Mouse (Mus musculus): ENCODE measurements at regions not wholly inside any gene's neighbourhood (a gene's known extent, or its start where the extent isn't known, plus 50 kb on each side); places are given as distances from the start of the nearest gene placed in this dataset.

DNA sequence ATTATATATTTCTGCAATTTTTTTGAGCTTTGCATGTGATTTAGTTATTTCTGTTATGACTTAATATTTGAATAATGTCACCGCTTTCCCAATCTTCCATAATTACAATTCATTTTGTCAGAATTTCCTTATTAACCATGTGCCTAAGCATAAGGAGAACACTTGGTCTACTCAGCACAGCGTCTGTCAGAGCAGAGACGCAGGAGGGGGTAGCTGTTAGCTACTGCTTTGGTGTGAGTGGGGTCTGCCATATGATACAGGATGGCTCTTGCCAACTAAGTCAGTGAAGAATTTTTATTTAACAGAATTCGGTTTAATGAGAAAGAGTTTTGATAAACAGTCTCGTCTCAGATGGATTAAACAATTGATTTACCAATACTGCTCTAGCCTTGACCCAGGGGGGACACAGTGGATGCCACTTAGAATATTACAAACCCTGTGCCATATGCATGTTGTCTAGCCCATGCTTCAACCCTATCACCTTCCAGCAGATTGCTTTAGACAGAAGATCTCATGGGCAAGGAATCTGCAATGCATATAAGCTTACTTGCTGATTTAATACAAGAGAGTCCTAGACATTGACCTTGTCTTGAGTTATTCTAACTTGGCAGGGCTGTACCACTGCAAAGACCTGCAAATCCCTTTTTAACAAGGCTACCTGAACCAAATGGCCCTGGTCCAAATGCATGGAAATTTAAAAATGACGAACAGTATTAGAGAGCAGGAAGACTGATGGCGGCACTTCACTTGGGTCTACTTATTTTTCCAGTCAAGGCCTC lies 434.9 kb downstream of the Rnf144b start:
- Histone ChIP-seq H3K4me3 (ENCODE audit: low read depth, low read length) (no peak overlapping the region), H3K27ac (ENCODE audit: low read depth, low read length) (no peak overlapping the region), H3K4me1 (ENCODE audit: insufficient read depth, low read length) (no peaks in the 10 kb centered on the region), H3K9ac (replicated peaks; ENCODE audit: low read length, poor library complexity, severe bottlenecking) (no peak overlapping the region), H3K4me2 (ENCODE audit: low read depth, low read length, poor library complexity, severe bottlenecking) (no peak overlapping the region), H3K27me3 (ENCODE audit: insufficient read depth, low read length) (no peaks in the 10 kb centered on the region), H3K36me3 (ENCODE audit: insufficient read depth, low read length) (no peaks in the 10 kb centered on the region), H3K9me3 (ENCODE audit: low read length) (no peaks in the 10 kb centered on the region)
- 74% methylated on average over 7 of the region's 7 CpGs for WGBS
- TF ChIP-seq CTCF (IDR thresholded peaks at IDR 0.05): no peak
- DNase-seq (ENCODE audit: low spot score) (no peak), ATAC-seq (ENCODE audit: low FRiP score) (no peak)

DNA sequence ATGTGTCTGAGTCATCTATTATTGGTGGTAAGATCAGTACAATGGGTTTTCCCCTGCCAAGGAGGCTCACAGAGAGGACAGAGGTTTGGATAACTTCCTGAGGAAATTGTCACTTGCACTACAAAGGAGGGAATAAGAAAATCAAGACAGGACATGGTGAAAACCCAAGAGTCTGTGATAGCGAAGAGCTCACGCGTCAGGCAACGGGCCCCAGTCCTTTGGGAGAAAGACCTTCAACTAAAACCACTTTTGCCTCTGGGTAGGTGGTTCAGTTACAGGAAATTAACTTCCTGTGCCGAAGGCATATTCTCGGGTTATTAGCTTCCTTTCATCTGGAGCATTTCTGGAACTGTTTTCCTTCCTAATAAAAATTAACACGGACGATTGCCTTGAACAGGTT lies 440.4 kb downstream of the Rnf144b start:
- Histone ChIP-seq H3K9ac (replicated peaks; ENCODE audit: low read length, poor library complexity, severe bottlenecking) (no peak overlapping the region), H3K4me1 (ENCODE audit: insufficient read depth, low read length) (no peaks in the 10 kb centered on the region), H3K27me3 (ENCODE audit: insufficient read depth, low read length) (no peaks in the 10 kb centered on the region), H3K9me3 (ENCODE audit: low read length) (no peaks in the 10 kb centered on the region), H3K27ac (ENCODE audit: low read depth, low read length) (no peak overlapping the region), H3K4me3 (ENCODE audit: low read depth, low read length) (no peak overlapping the region), H3K4me2 (ENCODE audit: low read depth, low read length, poor library complexity, severe bottlenecking) (no peak overlapping the region), H3K36me3 (ENCODE audit: insufficient read depth, low read length) (no peaks in the 10 kb centered on the region)
- DNase-seq (ENCODE audit: low spot score) (no peak), ATAC-seq (ENCODE audit: low FRiP score) (no peak)
- no peak for TF ChIP-seq CTCF (IDR thresholded peaks at IDR 0.05)
- WGBS: 58% methylated on average over 8 of the region's 8 CpGs

GRCm38 (mm10) chr13:47576516-47576915 lies 454.1 kb downstream of the Rnf144b start:
- Histone ChIP-seq H3K4me1 (ENCODE audit: insufficient read depth, low read length) (no peaks in the 10 kb centered on the region), H3K27ac (ENCODE audit: low read depth, low read length) (no peak overlapping the region), H3K4me3 (ENCODE audit: low read depth, low read length) (no peak overlapping the region), H3K27me3 (ENCODE audit: insufficient read depth, low read length) (no peaks in the 10 kb centered on the region), H3K36me3 (ENCODE audit: insufficient read depth, low read length) (no peaks in the 10 kb centered on the region), H3K9ac (replicated peaks; ENCODE audit: low read length, poor library complexity, severe bottlenecking) (no peak overlapping the region), H3K4me2 (ENCODE audit: low read depth, low read length, poor library complexity, severe bottlenecking) (no peak overlapping the region), H3K9me3 (ENCODE audit: low read length) (no peaks in the 10 kb centered on the region)
- WGBS: 65% methylated on average over 3 of the region's 3 CpGs
- DNase-seq (ENCODE audit: low spot score): no peak
- TF ChIP-seq CTCF (IDR thresholded peaks at IDR 0.05): peak; percentile 67
- ATAC-seq (ENCODE audit: low FRiP score): no peak

GRCm38 (mm10) chr13:47580144-47580543 lies 457.7 kb downstream of the Rnf144b start:
- no peak overlapping the region for H3K4me3 ChIP-seq (ENCODE audit: low read depth, low read length)
- no peaks in the 10 kb centered on the region for H3K4me1 ChIP-seq (ENCODE audit: insufficient read depth, low read length)
- DNase-seq (ENCODE audit: low spot score) (no peak), ATAC-seq (ENCODE audit: low FRiP score) (no peak)
- no peak overlapping the region for H3K4me2 ChIP-seq (ENCODE audit: low read depth, low read length, poor library complexity, severe bottlenecking)
- H3K36me3 ChIP-seq (ENCODE audit: insufficient read depth, low read length): no peaks in the 10 kb centered on the region
- 85% methylated on average over 5 of the region's 5 CpGs for WGBS
- no peak overlapping the region for H3K9ac ChIP-seq (replicated peaks; ENCODE audit: low read length, poor library complexity, severe bottlenecking)
- H3K9me3 ChIP-seq (ENCODE audit: low read length): no peaks in the 10 kb centered on the region
- H3K27ac ChIP-seq (ENCODE audit: low read depth, low read length): no peak overlapping the region
- no peaks in the 10 kb centered on the region for H3K27me3 ChIP-seq (ENCODE audit: insufficient read depth, low read length)
- no peak for TF ChIP-seq CTCF (IDR thresholded peaks at IDR 0.05)

DNA sequence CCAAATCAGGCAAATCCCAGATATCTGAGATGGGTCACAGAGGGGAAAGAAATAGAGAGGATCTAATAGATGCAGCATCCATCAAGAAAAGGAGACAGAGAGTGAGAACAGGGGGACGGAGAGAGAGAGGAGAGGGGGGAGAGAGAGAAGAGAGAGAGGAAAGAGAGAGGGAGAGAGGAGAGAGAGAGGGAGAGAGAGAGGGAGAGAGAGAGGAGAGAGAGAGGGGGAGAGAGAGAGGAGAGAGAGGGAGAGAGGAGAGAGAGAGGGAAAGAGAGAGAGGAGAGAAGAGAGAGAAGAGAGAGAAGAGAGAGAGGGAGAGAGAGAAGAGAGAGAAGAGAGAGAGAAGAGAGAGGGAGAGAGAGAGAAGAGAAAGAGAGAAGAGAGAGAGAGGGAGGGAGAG lies 462.7 kb downstream of the Rnf144b start:
- Histone ChIP-seq H3K27ac (ENCODE audit: low read depth, low read length) (no peak overlapping the region), H3K36me3 (ENCODE audit: insufficient read depth, low read length) (no peaks in the 10 kb centered on the region), H3K4me1 (ENCODE audit: insufficient read depth, low read length) (no peaks in the 10 kb centered on the region), H3K4me2 (ENCODE audit: low read depth, low read length, poor library complexity, severe bottlenecking) (no peak overlapping the region), H3K27me3 (ENCODE audit: insufficient read depth, low read length) (no peaks in the 10 kb centered on the region), H3K9ac (replicated peaks; ENCODE audit: low read length, poor library complexity, severe bottlenecking) (no peak overlapping the region), H3K9me3 (ENCODE audit: low read length) (no peaks in the 10 kb centered on the region), H3K4me3 (ENCODE audit: low read depth, low read length) (no peak overlapping the region)
- no peak for TF ChIP-seq CTCF (IDR thresholded peaks at IDR 0.05)
- WGBS: 78% methylated on average over 1 of the region's 1 CpGs
- no peak for DNase-seq (ENCODE audit: low spot score)
- ATAC-seq (ENCODE audit: low FRiP score): no peak

DNA sequence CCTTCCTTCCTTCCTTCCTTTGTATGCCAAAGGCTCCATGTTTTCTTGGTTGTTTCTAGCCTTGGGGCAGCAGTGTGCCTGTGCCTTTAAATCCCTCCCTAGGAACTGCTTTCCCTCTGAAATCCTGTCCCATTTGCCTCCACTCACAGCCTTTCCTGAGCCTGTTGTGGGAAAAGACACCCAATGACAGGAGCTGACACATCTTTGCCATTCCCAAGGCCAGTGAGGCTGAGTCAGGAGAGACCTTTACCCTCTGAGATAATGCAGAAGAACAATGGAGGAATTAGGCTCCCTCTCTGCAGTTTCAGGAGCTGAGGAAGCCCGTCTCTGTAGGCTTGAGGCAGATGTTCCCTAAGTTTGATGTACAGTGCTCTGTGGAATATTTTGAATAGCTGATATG lies 480.2 kb downstream of the Rnf144b start:
- H3K36me3 ChIP-seq (ENCODE audit: insufficient read depth, low read length): no peaks in the 10 kb centered on the region
- H3K9me3 ChIP-seq (ENCODE audit: low read length): no peaks in the 10 kb centered on the region
- 40% methylated on average over 1 of the region's 1 CpGs for WGBS
- no peak overlapping the region for H3K9ac ChIP-seq (replicated peaks; ENCODE audit: low read length, poor library complexity, severe bottlenecking)
- TF ChIP-seq CTCF (IDR thresholded peaks at IDR 0.05): no peak
- H3K27me3 ChIP-seq (ENCODE audit: insufficient read depth, low read length): no peaks in the 10 kb centered on the region
- no peaks in the 10 kb centered on the region for H3K4me1 ChIP-seq (ENCODE audit: insufficient read depth, low read length)
- no peak overlapping the region for H3K4me2 ChIP-seq (ENCODE audit: low read depth, low read length, poor library complexity, severe bottlenecking)
- no peak overlapping the region for H3K4me3 ChIP-seq (ENCODE audit: low read depth, low read length)
- no peak overlapping the region for H3K27ac ChIP-seq (ENCODE audit: low read depth, low read length)
- DNase-seq (ENCODE audit: low spot score) (no peak), ATAC-seq (ENCODE audit: low FRiP score) (no peak)

All from midbrain, postnatal 0 days (tissue).